Mouse (Mus musculus) neural tube, embryonic 14.5 days (tissue): ENCODE results near the gene Zmynd8. TPM values are rescaled to one million over a fixed set of nuclear protein-coding genes. Genes with fewer than 3 reads are reported as not detected.

Experiments used
- ATAC-seq: fragments of 200-750 bp; cut with Nextera tagmentation; 2 replicates; pipeline ENCODE4 v1.8.0; 2017; ENCODE audit warnings: low read depth, mild to moderate bottlenecking, moderate TSS enrichment, moderate library complexity
- H3K27ac ChIP-seq: fragments of 300-500 bp; sonication (generic); 2 replicates; pipeline ENCODE4 v1.5.1; 2014; ENCODE audit warnings: low read depth, mild to moderate bottlenecking, control low read depth, low read length, moderate library complexity, mixed read lengths
- H3K27me3 ChIP-seq: fragments of 300-500 bp; sonication (generic); 2 replicates; pipeline ENCODE4 v1.6.1; 2014; ENCODE audit warnings: low read length; ENCODE audit not compliant: control insufficient read depth, insufficient read depth
- H3K36me3 ChIP-seq: fragments of 300-500 bp; sonication (generic); 2 replicates; pipeline ENCODE4 v1.6.1; 2014; ENCODE audit warnings: low read length, mixed read lengths; ENCODE audit not compliant: control insufficient read depth, insufficient read depth
- H3K4me1 ChIP-seq: fragments of 300-500 bp; sonication (generic); 2 replicates; pipeline ENCODE4 v1.6.1; 2014; ENCODE audit warnings: low read length; ENCODE audit not compliant: control insufficient read depth, insufficient read depth
- H3K4me2 ChIP-seq: fragments of 300-500 bp; sonication (generic); 2 replicates; pipeline ENCODE4 v1.6.1; 2014; ENCODE audit warnings: mild to moderate bottlenecking, low read depth, low read length, control low read depth
- H3K4me3 ChIP-seq: fragments of 300-500 bp; sonication (generic); 2 replicates; pipeline ENCODE4 v1.5.1; 2014; ENCODE audit warnings: low read depth, low read length, control low read depth, mixed read lengths
- H3K9ac ChIP-seq: fragments of 300-500 bp; sonication (generic); replicated peaks from 2 replicates; pipeline ENCODE4 v1.6.1; 2014; ENCODE audit warnings: low read depth, mild to moderate bottlenecking, control low read depth, low read length, mixed read lengths
- H3K9me3 ChIP-seq: fragments of 300-500 bp; sonication (generic); 2 replicates; pipeline ENCODE4 v1.6.1; 2016; ENCODE audit warnings: low read length; ENCODE audit not compliant: control insufficient read depth
- WGBS: fragments of 180-500 bp; shearing (Covaris S2); extraction: QIAGEN DNeasy Blood & Tissue Kit; methylation state at CpG from one replicate; pipeline ENCODE4 v1.1.7; 2014; 5-methylcytosine and 5-hydroxymethylcytosine counted together
- microRNA-seq: library from miRNA; unstranded; fragments of <30 nt; microRNA quantifications from one replicate; pipeline ENCODE4, GENCODE M21; 2016
- polyA plus RNA-seq: library from polyadenylated mRNA; unstranded; fragments of >200 nt; fragmentation: Nextera tagmentation; extraction: Ambion mirVana; gene quantifications from 2 replicates; pipeline ENCODE4 v1.2.1, GENCODE M21; 2014

The Zmynd8 gene
- polyA plus RNA-seq, 1 experiment from 2014 or later, result 69.3 TPM

DNA sequence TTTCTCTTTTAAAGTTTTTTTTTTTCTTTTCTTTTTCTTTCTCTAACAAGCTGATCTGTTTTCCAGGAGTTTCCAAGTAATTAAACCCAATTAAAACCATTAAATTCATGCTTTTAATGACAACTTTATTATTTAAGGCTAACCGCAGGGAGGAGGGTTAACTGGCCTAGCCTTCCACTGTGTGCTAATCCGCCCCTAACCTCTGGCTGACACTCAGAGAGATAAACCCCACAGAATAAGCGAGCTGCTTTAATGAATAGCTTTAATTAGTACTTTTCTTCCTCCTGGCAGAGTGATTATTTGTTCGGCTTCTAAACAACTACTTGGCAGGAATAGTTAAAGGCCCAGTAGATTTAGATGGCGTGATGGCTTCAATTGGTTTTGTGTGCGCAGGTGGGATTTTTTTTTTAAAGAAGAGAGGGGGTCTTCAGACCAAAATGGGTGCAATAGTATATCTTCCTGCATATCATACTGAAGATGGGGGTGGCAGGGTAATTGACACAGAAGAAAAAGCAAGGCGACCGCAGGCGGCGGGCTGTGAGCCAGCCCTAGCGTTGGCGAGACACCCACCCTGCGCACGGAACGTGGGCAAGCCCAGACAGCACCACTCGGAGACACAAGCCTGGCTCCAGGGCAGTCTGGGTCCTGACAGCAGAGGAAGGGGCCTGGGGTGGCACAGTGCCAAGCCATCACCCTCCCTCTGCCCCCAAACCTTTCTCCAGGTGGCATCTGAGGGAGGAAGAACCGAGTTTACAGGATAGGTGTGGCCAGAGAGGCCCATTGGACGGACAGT is 153.3 kb downstream of the Zmynd8 start:
- ATAC-seq, result peak; percentile 56; the same call in 1 of the 2 replicates
- no peaks in the 10 kb centered on the region for H3K9me3 ChIP-seq
- H3K9ac ChIP-seq, result no peak overlapping the region
- WGBS, result 54% methylated on average over 18 of the region's 18 CpGs
- no peak overlapping the region for H3K4me3 ChIP-seq
- no peaks in the 10 kb centered on the region for H3K27me3 ChIP-seq
- 0 out of 2 replicates have a peak, but pooled peaks cover 6% of the 10 kb centered on the region for H3K4me1 ChIP-seq
- peak overlapping the region; percentile 74; the same call in 1 of the 2 replicates for H3K27ac ChIP-seq
- H3K36me3 ChIP-seq, result no peaks in the 10 kb centered on the region
- H3K4me2 ChIP-seq, result no peak overlapping the region

DNA sequence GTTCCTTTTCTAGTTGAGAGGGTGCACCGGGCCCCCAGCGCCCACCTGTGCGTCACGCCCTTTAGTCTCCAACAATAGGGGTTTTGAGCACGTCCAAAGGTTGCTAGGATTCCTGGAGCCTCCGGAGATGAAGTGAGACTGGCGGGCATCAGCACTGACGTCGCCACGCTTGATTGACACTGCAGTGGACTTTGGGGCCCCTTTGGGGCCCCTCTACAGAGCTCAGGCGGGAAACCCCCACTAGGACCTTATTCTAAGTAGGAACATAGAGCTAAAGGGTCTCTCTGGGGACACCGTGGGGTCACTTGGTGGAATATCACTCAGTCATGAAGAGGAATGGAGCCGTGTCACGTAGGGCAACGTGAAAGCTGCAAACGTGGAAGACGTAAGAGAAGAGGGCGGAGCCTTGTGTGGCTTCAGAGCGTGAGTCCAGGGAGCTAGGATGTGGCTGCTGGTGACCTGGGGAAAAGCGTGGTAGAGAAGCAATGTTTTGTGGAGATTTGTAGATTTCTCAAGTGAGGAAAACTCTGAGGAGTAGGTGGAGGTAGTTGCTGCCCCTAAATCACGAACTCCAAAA is 156.5 kb downstream of the Zmynd8 start:
- no peak overlapping the region for H3K4me2 ChIP-seq
- no peaks in the 10 kb centered on the region for H3K9me3 ChIP-seq
- no peak overlapping the region for H3K4me3 ChIP-seq
- 28% methylated on average over 21 of the region's 21 CpGs for WGBS
- H3K27me3 ChIP-seq, result no peaks in the 10 kb centered on the region
- H3K36me3 ChIP-seq, result no peaks in the 10 kb centered on the region
- H3K4me1 ChIP-seq, result 0 out of 2 replicates have a peak, but pooled peaks cover 6% of the 10 kb centered on the region
- H3K27ac ChIP-seq, result no peak overlapping the region
- ATAC-seq, result no peak
- no peak overlapping the region for H3K9ac ChIP-seq

DNA sequence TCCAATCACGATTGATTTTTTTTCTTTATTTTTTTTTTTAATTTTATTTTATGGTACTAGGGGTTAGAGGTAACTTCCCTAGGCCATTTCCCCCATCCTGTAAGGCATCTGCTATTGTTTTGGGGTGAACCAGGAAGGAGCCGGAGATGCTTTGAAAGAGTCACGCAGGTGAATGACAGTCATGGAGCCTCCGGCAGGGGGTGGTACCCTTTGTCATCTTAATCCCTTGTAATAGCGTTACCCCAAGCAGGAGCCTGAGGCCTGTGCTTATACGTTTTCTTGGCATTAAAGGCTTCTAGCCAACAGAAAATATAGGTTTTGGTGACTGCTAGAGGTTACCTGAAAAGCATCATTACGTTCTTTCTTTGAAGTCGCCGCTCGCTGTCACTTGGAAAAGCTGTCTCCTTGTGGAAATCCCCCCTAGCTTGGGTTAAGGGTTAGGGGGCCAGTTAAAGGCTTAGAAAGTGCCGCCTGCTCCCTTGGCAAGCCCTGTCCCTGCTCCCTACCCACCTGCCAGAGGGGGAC is 157.2 kb downstream of the Zmynd8 start:
- H3K27ac ChIP-seq, result no peak overlapping the region
- 21% methylated on average over 11 of the region's 11 CpGs for WGBS
- no peak overlapping the region for H3K4me2 ChIP-seq
- no peaks in the 10 kb centered on the region for H3K36me3 ChIP-seq
- H3K4me3 ChIP-seq, result no peak overlapping the region
- H3K27me3 ChIP-seq, result no peaks in the 10 kb centered on the region
- 0 out of 2 replicates have a peak, but pooled peaks cover 6% of the 10 kb centered on the region for H3K4me1 ChIP-seq
- no peaks in the 10 kb centered on the region for H3K9me3 ChIP-seq
- H3K9ac ChIP-seq, result no peak overlapping the region
- ATAC-seq, result no peak

DNA sequence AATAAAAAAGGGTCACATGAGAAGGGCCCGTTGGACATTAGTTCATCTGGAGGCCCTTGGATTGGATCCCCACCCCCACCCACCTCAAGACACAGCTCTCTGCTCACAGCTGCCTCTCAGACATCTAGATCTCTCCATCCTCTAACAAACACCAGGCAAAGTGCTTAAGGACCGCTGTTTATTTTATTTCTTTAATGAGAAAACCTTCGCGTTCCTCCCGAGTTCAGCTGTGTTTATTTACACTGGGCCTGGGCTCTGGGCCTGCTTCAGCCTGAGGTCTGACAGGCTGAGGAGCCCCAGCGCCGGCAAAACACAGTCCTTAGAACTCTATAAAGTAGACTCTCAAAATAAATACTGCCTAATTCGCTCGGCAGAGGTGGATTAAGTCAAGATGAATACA is 157.8 kb downstream of the Zmynd8 start:
- no peaks in the 10 kb centered on the region for H3K27me3 ChIP-seq
- H3K27ac ChIP-seq, result peak overlapping the region; percentile 44; the same call in 1 of the 2 replicates
- H3K9me3 ChIP-seq, result no peaks in the 10 kb centered on the region
- no peak overlapping the region for H3K4me2 ChIP-seq
- H3K4me1 ChIP-seq, result 0 out of 2 replicates have a peak, but pooled peaks cover 6% of the 10 kb centered on the region
- H3K4me3 ChIP-seq, result no peak overlapping the region
- no peak overlapping the region for H3K9ac ChIP-seq
- WGBS, result 17% methylated on average over 9 of the region's 9 CpGs
- H3K36me3 ChIP-seq, result no peaks in the 10 kb centered on the region
- no peak for ATAC-seq

DNA sequence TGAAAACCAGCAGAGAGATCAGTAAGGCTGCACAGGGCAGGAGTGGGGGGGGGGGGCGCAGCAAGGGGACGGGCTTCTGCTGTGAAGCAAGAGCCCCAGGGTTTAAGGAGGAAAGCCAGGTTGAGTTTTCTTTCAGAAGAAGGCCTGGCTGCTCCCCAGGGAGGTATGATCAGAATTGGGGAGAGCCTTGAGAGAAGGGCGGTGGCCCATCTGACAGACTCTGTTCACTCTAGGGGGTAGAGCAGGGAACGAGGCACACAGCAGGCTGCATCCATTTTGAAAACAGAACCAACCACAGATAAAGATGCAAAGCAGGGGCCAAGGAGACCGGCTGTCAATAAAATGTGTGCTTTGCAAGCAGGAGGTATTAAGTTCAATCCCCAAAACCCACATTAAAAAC is 158.4 kb downstream of the Zmynd8 start:
- Histone ChIP-seq H3K27ac (no peak overlapping the region), H3K4me3 (no peak overlapping the region), H3K9me3 (no peaks in the 10 kb centered on the region), H3K9ac (no peak overlapping the region), H3K36me3 (no peaks in the 10 kb centered on the region), H3K4me1 (0 out of 2 replicates have a peak, but pooled peaks cover 6% of the 10 kb centered on the region), H3K4me2 (no peak overlapping the region), H3K27me3 (no peaks in the 10 kb centered on the region)
- ATAC-seq, result no peak
- WGBS, result 38% methylated on average over 4 of the region's 5 CpGs

DNA sequence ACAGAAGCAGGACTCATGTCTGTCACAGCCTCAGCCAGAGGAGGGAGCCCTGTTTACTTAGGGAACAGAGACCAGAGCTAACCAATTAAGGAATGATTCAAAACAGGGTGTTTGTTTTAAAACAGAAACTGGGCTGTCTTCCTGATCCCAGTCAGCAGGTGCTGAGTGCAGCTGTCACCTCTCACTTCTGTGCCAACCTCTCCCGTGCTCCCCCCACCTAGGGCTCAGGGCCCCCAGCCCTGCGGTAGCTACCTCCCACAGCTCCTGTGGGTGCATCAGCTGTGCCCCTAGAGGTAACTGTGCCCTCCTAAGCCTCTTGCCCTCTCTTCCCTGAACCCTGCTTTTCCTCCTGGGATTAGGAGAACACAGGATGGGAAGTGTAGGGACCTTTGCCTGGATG is 162.5 kb downstream of the Zmynd8 start:
- H3K27ac ChIP-seq, result no peak overlapping the region
- H3K9me3 ChIP-seq, result no peaks in the 10 kb centered on the region
- no peak overlapping the region for H3K4me3 ChIP-seq
- H3K36me3 ChIP-seq, result no peaks in the 10 kb centered on the region
- H3K4me1 ChIP-seq, result peaks cover 11% of the 10 kb centered on the region
- WGBS, result 64% methylated on average over 2 of the region's 2 CpGs
- ATAC-seq, result no peak
- H3K9ac ChIP-seq, result no peak overlapping the region
- H3K27me3 ChIP-seq, result no peaks in the 10 kb centered on the region
- H3K4me2 ChIP-seq, result no peak overlapping the region

Small RNA genes within 50 kb of the gene (microRNA-seq; reads per million reads assigned to microRNA genes)
- not detected for gene Gm22692

Other genes starting within 250 kb of the Zmynd8 start
- 17.1 and 18.5 TPM in 2 replicates for gene Ncoa3, start 93.6 kb upstream of the Zmynd8 start, polyA plus RNA-seq